Mouse (Mus musculus): ENCODE data around the gene Wdr82. TPM values are rescaled to one million over a fixed set of nuclear protein-coding genes. Genes with fewer than 3 reads are reported as not detected.
A peak's percentile ranks its signal among the peaks of the same experiment; 100 is the strongest.

The Wdr82 gene
- polyA plus RNA-seq, 1 experiment = 3.7 TPM

DNA sequence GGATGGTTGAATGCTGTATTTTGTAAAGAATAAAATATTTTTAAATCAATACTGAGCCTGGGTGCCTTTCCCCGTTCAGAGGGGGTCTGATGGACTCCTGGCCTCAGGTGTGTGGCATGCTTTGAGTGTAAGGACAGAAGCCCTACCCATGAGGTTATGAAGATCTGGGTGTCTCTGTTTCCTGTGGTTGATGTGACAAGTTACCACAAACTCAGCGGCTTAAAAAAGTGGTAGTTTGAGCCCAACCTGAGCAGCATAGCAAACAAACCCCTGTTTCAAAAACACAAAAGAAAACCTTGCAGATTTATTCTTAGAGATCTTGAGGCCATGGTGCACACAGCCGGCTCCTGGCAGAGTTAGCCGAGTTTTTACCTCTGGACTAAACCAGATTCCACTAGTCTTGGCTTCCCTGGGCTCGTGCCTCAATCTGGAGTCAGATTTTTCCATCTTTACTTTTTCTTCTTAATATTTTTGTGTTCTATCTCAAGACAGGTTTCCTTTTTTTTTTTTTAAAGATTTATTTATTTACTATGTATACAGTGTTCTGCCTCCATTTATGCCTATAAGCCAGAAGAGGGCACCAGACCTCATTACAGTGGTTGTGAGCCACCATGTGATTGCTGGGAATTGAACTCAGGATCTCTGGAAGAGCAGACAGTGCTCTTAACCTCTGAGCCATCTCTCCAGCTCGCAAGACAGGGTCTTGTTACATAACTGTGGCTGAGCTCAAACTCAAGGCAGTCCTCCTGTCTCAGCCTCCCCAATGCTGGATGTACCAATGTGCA, 44.8 kb downstream of the Wdr82 start:
- peaks cover 71% of the 10 kb centered on the region for H3K36me3 ChIP-seq (replicated peaks; ENCODE audit: low read length)
- H3K27me3 ChIP-seq (replicated peaks) = no peaks in the 10 kb centered on the region
- no peaks in the 10 kb centered on the region for H3K9me3 ChIP-seq
- H3K4me3 ChIP-seq (replicated peaks) = no peak overlapping the region
- peaks cover 35% of the 10 kb centered on the region for H3K4me1 ChIP-seq
- TF ChIP-seq FLI1 (IDR thresholded peaks at IDR 0.05; ENCODE audit: low read length) (no peak), GATA1 (IDR thresholded peaks at IDR 0.05; ENCODE audit: borderline replicate concordance, low read length) (no peak)

DNA sequence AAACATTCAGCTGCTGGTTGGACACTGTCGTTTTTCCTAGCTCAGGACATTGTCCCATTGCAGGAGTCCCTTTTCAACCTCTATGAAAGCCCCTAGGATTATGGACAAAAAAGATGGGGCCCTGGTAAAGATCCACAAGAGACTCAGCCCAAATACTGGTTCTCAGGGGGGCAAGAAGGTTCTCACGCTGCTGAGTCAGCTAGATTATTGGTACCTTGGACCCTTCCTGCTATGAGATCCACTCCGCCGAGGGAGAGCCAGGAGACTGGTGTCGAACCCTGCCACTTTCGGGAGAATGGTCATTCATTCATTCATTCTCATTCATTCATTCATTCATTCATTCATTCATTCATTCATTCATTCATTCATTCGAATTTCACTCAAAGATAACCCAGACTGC, 46.2 kb downstream of the Wdr82 start:
- Histone ChIP-seq H3K27me3 (replicated peaks) (peaks cover 10% of the 10 kb centered on the region), H3K4me1 (peaks cover 21% of the 10 kb centered on the region), H3K36me3 (replicated peaks; ENCODE audit: low read length) (peaks cover 57% of the 10 kb centered on the region), H3K9me3 (no peaks in the 10 kb centered on the region), H3K4me3 (replicated peaks) (no peak overlapping the region)
- TF ChIP-seq GATA1 (IDR thresholded peaks at IDR 0.05; ENCODE audit: borderline replicate concordance, low read length) (no peak), FLI1 (IDR thresholded peaks at IDR 0.05; ENCODE audit: low read length) (no peak)

GRCm38 (mm10) chr9:106220894-106221523, 50.3 kb downstream of the Wdr82 start:
- Histone ChIP-seq H3K9me3 (no peaks in the 10 kb centered on the region; the same call in 1 of the 2 replicates), H3K27me3 (replicated peaks) (peaks cover 48% of the 10 kb centered on the region), H3K4me3 (replicated peaks) (no peak overlapping the region), H3K36me3 (replicated peaks; ENCODE audit: low read length) (peaks cover 17% of the 10 kb centered on the region), H3K4me1 (peaks cover 23% of the 10 kb centered on the region)
- TF ChIP-seq GATA1 (IDR thresholded peaks at IDR 0.05; ENCODE audit: borderline replicate concordance, low read length) = no peak
- TF ChIP-seq FLI1 (IDR thresholded peaks at IDR 0.05; ENCODE audit: low read length) = no peak

DNA sequence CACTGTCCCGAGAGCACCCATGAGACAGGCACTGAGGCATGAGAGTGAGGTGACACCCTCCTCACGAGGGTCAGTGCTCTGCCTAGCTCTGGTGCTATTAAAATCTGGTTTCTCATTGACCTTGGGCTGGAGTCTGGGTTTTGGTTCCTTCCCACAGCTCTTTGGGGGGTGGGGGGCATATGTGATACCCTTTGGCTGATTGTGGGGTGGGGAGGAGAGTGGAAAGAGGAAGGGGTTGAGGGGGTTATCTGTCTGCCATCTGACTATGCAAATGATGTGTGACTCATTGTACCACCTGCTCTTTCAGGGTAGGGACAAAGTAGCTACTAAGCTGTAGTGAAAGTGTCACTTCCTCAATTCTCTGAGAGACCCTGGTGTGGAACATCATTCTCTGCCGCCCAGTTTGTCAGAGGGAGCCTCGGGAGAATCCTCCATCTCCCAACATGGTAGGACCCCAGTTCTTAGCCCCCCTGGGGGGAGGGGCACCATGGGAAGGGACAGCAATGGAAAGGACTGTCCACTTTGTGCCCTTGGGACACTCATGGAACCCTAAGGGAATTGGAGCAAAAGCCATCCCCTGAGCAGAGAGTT, 51.6 kb downstream of the Wdr82 start, which contains the start of gene Tlr9:
Tlr9 (plus strand) TSS at position 338 of the 591 bp plus-strand sequence.
- H3K9me3 ChIP-seq = no peaks in the 10 kb centered on the region; the same call in 1 of the 2 replicates
- H3K4me1 ChIP-seq = peaks cover 30% of the 10 kb centered on the region
- TF ChIP-seq GATA1 (IDR thresholded peaks at IDR 0.05; ENCODE audit: borderline replicate concordance, low read length) = no peak
- TF ChIP-seq FLI1 (IDR thresholded peaks at IDR 0.05; ENCODE audit: low read length) = no peak
- H3K36me3 ChIP-seq (replicated peaks; ENCODE audit: low read length) = peaks cover 4% of the 10 kb centered on the region
- peak within 1 kb of the TSS; percentile 48 for H3K4me3 ChIP-seq (replicated peaks)
- H3K27me3 ChIP-seq (replicated peaks) = peaks cover 59% of the 10 kb centered on the region

DNA sequence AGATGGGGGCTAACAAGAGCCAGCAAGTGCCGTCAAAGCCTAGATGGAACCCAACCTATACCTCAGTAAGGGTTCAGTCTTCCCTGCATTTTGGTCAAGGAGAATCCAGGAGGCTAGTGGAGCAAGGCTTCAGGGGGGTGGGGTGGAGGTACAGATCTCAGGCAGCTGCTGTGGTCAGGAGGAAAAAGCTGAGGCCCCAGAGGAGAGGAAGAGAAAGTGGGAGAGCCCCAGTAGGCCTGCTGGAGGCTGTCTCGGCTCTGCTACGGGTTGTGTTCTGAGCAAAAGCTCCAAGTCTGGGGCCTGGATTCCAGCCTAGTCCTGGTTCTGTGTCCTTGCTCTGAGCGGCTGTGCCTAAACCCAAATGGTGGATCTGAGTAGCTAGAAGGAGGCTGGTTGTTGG, 52.3 kb downstream of the Wdr82 start:
- H3K9me3 ChIP-seq = no peaks in the 10 kb centered on the region; the same call in 1 of the 2 replicates
- TF ChIP-seq GATA1 (IDR thresholded peaks at IDR 0.05; ENCODE audit: borderline replicate concordance, low read length) (no peak), FLI1 (IDR thresholded peaks at IDR 0.05; ENCODE audit: low read length) (no peak)
- H3K27me3 ChIP-seq (replicated peaks) = peaks cover 62% of the 10 kb centered on the region
- peaks cover 30% of the 10 kb centered on the region for H3K4me1 ChIP-seq
- H3K4me3 ChIP-seq (replicated peaks) = peak overlapping the region; percentile 48
- peaks cover under 1% of the 10 kb centered on the region for H3K36me3 ChIP-seq (replicated peaks; ENCODE audit: low read length)

GRCm38 (mm10) chr9:106225469-106226150, 54.9 kb downstream of the Wdr82 start:
- Histone ChIP-seq H3K4me1 (peaks cover 42% of the 10 kb centered on the region), H3K36me3 (replicated peaks; ENCODE audit: low read length) (no peaks in the 10 kb centered on the region), H3K4me3 (replicated peaks) (peak overlapping the region; percentile 85), H3K27me3 (replicated peaks) (peaks cover 62% of the 10 kb centered on the region), H3K9me3 (no peaks in the 10 kb centered on the region; the same call in 1 of the 2 replicates)
- TF ChIP-seq GATA1 (IDR thresholded peaks at IDR 0.05; ENCODE audit: borderline replicate concordance, low read length) (no peak), FLI1 (IDR thresholded peaks at IDR 0.05; ENCODE audit: low read length) (no peak)

DNA sequence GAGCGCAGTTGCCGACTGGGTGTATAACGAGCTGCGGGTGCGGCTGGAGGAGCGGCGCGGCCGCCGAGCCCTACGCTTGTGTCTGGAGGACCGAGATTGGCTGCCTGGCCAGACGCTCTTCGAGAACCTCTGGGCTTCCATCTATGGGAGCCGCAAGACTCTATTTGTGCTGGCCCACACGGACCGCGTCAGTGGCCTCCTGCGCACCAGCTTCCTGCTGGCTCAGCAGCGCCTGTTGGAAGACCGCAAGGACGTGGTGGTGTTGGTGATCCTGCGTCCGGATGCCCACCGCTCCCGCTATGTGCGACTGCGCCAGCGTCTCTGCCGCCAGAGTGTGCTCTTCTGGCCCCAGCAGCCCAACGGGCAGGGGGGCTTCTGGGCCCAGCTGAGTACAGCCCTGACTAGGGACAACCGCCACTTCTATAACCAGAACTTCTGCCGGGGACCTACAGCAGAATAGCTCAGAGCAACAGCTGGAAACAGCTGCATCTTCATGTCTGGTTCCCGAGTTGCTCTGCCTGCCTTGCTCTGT, 55.5 kb downstream of the Wdr82 start:
- TF ChIP-seq FLI1 (IDR thresholded peaks at IDR 0.05; ENCODE audit: low read length) = no peak
- Histone ChIP-seq H3K27me3 (replicated peaks) (peaks cover 57% of the 10 kb centered on the region), H3K4me3 (replicated peaks) (peak overlapping the region; percentile 85), H3K4me1 (peaks cover 48% of the 10 kb centered on the region), H3K9me3 (no peaks in the 10 kb centered on the region; the same call in 1 of the 2 replicates), H3K36me3 (replicated peaks; ENCODE audit: low read length) (no peaks in the 10 kb centered on the region)

GRCm38 (mm10) chr9:106227790-106228429, 57.2 kb downstream of the Wdr82 start:
- Histone ChIP-seq H3K27me3 (replicated peaks) (peaks cover 46% of the 10 kb centered on the region), H3K4me3 (replicated peaks) (no peak overlapping the region), H3K36me3 (replicated peaks; ENCODE audit: low read length) (peaks cover 7% of the 10 kb centered on the region), H3K9me3 (no peaks in the 10 kb centered on the region; the same call in 1 of the 2 replicates), H3K4me1 (peaks cover 44% of the 10 kb centered on the region)
- TF ChIP-seq GATA1 (IDR thresholded peaks at IDR 0.05; ENCODE audit: borderline replicate concordance, low read length) = no peak
- no peak for TF ChIP-seq FLI1 (IDR thresholded peaks at IDR 0.05; ENCODE audit: low read length)
